Mouse (Mus musculus): ENCODE measurements around the gene Dedd.

Gene Dedd

DNA sequence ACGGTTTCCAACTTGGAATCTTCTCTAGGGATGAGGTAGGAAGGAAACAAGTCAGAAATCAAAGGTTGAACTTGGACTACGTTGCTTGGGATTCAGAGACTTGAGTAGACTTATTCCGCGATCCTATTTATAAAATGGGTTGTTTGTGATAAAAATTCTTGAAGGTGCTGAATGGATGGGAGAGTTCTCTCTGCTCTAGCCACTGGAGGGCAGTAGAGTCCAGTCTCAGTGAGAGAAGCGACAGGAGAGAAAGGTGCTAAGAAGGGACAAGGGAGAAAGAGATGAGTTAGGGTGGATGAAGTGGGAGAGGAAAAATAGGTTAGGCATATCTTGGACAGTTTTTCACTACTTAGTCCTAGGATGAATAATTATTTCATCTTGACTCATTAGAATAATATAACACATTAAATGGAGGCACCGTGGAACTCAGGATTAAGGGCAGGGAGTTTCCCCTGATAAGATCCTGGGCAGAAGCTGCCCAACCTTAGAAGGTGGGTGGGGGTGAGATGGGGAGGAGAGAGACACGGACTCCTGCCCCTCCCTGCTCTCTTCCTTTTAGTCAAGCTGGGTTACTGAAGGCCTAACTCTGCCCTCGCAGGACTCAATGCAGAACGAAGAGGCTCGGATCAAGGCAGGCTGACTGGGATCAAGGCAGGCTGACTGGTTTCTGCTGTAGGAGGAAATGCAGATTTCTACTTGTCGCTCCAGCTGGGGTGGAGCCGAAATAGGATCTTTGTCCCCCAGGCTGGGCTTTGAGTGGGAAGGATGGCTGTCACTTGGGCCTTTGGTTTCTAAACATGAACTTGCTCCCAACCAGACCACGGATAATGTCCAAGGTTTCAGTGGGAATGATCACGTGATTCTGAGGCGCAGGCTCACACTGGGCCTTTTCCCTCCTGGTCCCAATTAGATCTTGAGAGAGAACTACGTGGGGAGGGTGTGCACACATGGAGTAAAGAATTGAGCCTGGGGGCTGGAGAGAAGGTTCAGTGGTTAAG, 32.5 kb downstream of the Dedd start:
- DNase-seq (ENCODE audit: low spot score in 2 of 2) = no peak

- DNase-seq (ENCODE audit: low spot score in 2 of 2) = no peak
Measured at GRCm38 (mm10) chr1:171365934-171366333, 37.0 kb downstream of the Dedd start.

DNA sequence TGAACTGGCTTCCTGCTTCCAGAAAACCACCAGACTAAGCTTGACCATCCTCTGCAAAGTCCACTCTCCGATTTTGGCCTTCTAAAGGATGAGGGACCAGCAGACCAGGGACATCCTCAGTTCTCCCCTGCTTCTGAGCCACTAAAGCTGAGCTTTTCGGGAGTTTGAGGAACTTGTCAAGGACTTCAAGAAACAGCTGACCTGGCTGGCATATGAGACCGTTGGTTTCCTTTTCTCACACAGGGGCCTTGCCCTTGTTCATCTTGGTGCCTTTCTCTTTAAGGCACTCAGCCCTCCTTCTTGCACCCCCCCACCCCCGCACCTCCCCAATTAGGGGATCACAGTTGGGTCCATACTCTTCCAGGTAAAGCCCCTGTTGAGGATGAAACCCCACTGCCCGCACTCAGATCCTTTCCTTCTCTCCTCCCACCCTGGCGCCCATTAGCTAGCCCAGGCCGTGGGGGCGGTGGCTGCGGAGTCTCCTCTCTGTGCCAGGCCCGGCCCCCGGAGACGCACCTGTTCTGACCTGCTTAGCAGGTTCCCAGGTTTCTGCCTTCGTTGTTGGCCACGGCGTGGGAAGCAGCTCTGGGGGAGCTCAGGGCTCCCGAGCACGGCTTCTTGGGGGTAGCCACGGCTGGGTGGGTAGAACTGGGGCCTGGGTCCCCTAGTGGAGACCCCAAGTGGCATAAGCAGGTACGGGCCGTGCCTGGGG, 41.1 kb downstream of the Dedd start, which contains the start of gene Nectin4:
Gene Nectin4, plus strand, starts transcription at position 255 of the 712 bp plus-strand sequence.
- DNase-seq (ENCODE audit: low spot score in 2 of 2) = peak in 1 of 2 experiments; percentile 70

DNA sequence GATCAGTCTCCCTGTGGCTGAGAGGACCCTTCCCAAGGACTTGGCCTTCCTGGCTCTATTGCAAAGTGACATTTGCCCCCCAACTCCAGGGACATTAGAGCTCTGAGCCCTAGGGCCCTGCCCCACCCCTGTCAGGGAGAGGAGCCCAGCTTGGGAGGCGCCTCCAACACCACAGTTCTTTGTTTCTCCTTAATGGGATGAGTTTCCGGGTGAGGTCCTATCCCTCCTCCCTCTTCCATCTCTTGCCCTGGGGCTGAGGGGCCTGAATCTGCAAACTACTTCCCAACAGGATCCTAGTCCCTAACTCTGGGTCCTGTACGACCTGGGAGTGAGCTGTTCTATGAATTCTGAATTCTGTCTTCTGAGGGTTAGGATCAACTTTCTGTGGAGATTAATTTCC, 43.9 kb downstream of the Dedd start:
- DNase-seq (ENCODE audit: low spot score in 2 of 2) = no peak

DNA sequence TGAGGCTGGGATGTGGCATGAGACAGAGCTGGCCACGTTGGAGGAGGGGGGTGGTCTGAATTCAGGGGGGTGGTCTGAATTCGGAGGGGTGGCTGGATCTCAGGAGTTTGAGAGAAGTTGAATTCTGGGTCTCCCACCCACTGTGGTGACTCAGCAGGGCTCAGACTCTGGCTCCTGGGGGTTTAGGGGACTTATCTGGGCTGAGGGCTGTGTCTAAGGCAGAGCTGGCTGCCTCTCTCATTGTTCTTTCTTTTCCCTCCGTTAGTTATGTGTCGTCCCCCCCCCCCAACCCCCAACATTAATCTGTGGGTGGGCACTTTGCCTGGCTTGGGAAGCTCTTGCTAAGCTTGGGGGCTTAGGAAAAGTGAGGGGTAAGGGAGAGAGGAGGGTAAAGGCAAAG, 45.0 kb downstream of the Dedd start:
- no peak for DNase-seq (ENCODE audit: low spot score in 2 of 2)

GRCm38 (mm10) chr1:171375646-171376097, 46.7 kb downstream of the Dedd start:
- peak in 1 of 2 experiments; percentile 70 for DNase-seq (ENCODE audit: low spot score in 2 of 2)

- DNase-seq (ENCODE audit: low spot score in 2 of 2) = no peak
Measured at GRCm38 (mm10) chr1:171378298-171378697, 49.4 kb downstream of the Dedd start.

DNA sequence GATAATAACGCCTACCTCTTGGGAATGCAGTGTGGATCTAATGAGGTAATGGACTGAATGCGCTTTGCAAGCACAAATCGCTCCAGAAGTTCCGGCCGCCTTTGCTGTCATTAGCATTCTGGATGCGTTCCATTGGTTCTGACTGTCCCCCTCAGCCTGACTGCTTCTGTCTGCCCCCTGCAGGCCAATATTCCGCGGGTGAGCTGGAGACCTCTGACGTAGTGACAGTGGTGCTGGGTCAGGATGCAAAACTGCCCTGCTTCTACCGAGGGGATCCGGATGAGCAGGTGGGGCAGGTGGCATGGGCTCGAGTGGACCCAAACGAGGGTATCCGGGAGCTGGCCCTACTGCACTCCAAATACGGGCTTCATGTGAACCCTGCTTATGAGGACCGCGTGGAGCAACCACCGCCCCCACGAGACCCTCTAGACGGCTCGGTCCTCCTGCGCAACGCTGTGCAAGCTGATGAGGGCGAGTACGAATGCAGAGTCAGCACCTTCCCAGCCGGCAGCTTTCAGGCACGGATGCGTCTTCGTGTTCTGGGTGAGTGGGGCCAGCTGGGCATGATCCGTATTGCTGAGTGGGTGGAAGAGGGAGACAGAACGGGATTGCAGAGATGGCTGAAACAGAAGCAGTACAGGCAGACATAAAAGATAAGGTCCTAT, 51.1 kb downstream of the Dedd start:
- peak; percentile 55 to 80 for DNase-seq (ENCODE audit: low spot score in 2 of 2)

DNA sequence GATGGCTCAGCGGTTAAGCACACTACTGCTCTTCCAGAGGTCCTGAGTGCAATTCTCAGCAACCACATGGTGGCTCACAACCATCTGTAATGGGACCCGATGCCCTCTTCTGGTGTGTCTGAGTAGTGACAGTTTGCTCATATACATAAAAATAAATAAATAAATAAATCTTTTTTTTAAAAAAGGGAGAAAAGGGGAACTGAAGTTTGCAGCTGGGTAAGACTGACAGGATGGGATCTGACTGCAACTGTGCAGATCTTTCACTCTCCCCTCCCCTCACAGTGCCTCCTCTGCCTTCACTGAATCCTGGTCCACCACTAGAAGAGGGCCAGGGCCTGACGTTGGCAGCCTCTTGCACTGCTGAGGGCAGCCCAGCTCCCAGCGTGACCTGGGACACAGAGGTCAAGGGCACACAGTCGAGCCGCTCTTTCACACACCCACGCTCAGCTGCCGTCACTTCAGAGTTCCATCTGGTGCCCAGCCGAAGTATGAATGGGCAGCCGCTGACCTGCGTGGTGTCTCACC, 53.2 kb downstream of the Dedd start:
- DNase-seq (ENCODE audit: low spot score in 2 of 2) = no peak

- DNase-seq (ENCODE audit: low spot score in 2 of 2) = peak in 1 of 2 experiments; percentile 64
Measured at GRCm38 (mm10) chr1:171384361-171384760, 55.4 kb downstream of the Dedd start.

DNA sequence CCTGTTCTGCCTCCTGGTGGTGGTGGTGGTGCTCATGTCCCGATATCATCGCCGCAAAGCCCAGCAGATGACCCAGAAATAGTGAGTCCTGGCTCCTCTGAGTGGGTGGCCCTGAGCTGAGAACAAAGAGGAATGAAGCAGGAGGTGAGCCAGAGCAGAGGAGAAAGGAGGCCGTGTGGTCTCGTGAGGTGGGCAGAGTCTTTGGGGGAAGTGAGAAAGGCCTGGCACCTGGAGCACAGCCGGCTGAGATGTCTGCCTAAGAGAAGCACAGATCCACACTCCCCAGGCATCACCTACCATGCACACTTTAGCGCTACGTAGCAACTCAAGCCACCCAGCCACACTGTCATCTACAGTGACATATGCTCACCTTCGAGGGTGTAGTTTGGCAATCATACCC, 56.2 kb downstream of the Dedd start:
- DNase-seq (ENCODE audit: low spot score in 2 of 2) = no peak

DNA sequence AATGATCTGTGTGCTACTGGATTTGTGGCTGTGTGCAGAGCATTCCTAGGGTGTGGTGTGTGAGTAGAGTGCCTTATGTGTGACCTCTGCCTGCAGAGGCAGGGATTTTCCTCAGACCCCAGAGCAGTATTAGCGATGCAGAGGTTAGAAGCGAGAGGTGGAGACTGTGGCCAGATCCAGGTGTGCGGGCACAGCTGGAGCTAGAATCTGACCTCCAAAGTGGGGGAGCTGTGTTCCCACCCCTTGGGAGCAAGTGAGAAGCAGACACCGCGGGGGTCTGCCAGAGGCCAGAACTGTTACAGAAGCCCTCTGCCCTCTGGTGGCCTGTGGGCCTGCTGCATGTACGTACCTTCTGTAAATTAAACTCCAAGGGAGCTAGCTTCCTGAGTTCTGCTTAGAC, 58.2 kb downstream of the Dedd start:
- DNase-seq (ENCODE audit: low spot score in 2 of 2) = no peak

DNA sequence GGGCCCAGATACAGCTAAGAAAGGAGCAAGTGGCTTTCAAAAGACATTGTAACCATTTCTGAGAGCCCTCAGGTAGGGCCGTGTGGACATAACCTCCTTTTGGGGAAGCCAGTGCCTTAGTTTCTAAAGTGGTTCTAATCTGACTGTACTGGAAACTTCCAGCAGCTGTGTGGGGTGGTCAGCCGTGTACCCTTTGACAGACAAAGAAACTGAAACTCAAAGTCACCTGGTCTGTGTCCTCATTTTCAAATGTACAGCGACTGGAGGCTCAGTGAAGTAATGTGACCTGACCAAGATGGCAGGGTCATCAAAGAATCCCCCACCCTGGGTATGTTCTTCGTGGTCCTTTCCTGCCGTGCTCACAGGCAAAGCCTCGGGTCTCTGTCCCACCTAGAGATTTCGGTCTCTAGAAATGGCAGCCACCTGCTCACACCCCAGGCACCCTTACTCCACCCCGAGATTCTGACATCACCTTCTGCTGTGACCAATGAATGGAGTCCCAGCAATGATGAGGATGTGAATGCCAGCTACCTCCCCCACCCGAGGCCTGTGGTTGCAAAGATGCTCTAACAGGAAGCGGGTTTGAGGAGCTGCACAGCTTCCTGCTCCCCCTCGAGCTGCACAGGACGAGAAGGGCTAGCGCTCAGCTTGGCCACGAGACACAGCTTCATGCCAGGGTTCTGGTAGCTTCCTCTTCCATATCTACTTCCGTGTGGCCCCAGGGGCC, 59.6 kb downstream of the Dedd start, which contains the start of gene Arhgap30:
Gene Arhgap30, plus strand, starts transcription at position 579 of the 727 bp plus-strand sequence.
- peak in 1 of 2 experiments; percentile 36 for DNase-seq (ENCODE audit: low spot score in 2 of 2)

DNA sequence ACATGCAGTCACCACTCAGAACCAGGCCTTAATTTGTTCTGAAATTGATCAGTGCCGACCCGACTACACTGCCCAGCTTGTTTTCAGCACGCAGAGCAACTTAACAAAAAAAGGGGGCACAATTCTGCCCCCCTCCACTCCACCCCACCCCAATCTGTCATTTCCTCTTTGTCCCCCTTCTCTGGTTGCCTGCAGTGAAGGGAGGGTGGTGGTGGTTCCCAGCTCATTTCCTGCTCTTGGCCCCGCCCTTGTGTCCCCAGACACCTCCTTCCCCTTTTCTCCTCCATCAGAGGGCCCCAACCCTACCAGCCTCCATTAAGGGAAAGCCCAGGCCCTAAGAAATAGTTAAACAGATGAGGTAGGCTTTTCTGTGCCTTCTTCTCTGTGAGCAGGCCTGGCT, 61.2 kb downstream of the Dedd start:
- no peak for DNase-seq (ENCODE audit: low spot score in 2 of 2)
